Mouse (Mus musculus) 416B (cell line): ENCODE data around the gene Cpe.

ENCODE experiments used
- DNase-seq: peaks from one replicate; pipeline ENCODE4 v3.0.0; 2011; ENCODE audit warnings: low read depth

Cpe gene

DNA sequence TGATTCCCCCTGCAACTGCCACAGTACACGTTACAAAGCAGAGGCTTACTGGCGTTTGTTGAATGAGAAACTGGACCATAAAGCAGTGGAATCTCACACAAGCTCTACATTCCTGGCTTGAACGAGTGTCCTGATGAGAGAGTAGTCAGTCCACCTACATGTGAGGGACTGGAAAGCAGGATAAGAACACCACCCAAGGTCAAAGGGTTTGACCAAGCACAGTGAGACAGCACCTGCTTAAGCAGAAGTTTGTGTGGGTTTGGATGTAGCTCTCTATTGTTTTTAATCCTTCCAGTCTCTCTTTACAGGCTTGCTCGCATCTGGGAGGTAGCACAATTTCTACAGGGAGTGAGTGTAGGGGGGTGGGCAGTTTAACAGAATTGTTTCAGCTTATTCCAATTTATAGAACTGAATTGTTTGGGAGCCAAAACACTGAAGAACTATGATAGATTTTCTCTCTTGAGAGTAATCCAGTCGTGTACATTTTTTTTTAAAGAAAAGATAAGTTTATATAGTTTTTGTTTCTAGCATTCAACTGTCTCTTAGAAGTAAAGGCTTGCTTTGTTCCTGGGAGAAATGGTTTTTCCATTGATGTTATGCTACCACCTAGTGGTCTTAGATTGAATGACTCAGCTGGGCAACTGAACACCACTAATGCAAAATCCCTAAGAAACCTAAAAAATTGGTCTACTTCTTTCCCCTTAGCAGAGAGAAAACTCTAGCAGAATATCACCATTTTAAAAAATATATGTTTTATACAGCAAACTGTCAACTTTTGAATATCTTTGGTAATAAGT lies 144.6 kb downstream of the Cpe start:
- peak; percentile 50 for DNase-seq

DNA sequence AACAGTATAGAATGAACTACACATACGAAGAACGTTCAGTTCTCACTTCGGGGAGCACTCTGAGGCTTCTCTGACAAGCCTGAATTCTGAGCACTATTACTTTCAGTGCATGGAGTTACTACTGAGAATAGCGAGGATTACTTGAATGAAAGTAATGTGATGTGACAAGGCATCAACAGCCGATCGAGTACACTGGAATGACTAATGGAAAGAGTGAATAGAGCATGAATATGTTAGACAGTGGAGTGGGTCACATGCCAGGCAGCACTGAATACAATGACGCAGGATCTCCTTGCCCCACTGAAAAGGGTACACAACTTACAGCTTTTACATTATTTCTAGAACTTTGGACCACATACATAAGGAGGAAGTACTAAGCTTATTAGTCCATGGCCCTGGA lies 149.4 kb downstream of the Cpe start:
- DNase-seq: no peak
